ENCODE assay signal across 8 mouse cellular contexts in the genomic region with DNA sequence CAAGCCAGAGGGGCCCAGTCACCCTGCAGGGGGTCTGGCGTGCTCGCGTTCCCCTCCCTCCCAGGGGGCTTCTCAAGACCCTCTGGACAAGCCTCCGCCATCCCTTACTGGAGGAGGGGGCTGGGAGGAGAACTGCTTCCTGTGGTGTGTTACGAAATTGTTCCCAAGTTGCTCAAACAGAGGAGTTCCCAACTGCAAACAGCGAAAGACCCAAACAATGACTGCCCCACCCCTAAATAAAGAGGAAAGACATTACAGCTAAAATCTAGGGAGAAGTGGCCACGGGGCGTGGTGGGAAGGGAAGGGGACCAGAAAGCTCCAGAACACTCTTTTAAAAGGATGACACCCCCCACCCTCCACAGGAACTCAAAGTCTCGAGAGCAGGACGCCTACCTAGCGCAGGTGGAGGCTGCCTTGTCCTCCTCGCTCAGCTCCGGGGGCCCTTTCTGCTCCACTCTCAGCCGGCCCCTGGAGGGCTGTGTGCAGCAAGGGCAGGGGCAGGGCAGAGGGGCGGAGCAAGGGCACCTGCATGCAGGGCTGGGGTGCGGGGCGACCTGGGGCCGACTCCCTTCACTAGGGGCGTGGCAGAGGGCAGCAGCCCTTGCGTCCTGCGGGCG. TPM values are rescaled to one million over a fixed set of nuclear protein-coding genes. Genes with fewer than 3 reads are reported as not detected.
DNase-seq lines count a peak whose midpoint lies in the region; ATAC-seq and TF ChIP-seq lines count a peak whose summit lies in the region.

No protein-coding gene starts in this region.

- H3K27me3 ChIP-seq in kidney, embryonic 14.5 days (ENCODE audit: control insufficient read depth, insufficient read depth, low read length), result peaks cover 73% of the 10 kb centered on the region
- H3K27me3 ChIP-seq in liver, embryonic 14.5 days (ENCODE audit: control insufficient read depth, insufficient read depth, low read length), result peaks cover 11% of the 10 kb centered on the region
- H3K27me3 ChIP-seq in myocyte (ENCODE audit: control insufficient read depth, insufficient read depth, insufficient read length), result no peaks in the 10 kb centered on the region

- 6% methylated on average over 22 of the region's 22 CpGs for WGBS in kidney, embryonic 14.5 days
- 2% methylated on average over 22 of the region's 22 CpGs for WGBS in liver, embryonic 14.5 days (ENCODE audit: insufficient replicate concordance)

- H3K36me3 ChIP-seq in kidney, embryonic 14.5 days (ENCODE audit: control insufficient read depth, insufficient read depth, low read length), result no peaks in the 10 kb centered on the region
- H3K36me3 ChIP-seq in liver, embryonic 14.5 days (replicated peaks; ENCODE audit: control insufficient read depth, insufficient read depth, low read depth), result peaks cover 20% of the 10 kb centered on the region
- H3K36me3 ChIP-seq in myocyte (ENCODE audit: control insufficient read depth, insufficient read depth), result no peaks in the 10 kb centered on the region

- ATAC-seq in kidney, embryonic 14.5 days (ENCODE audit: low FRiP score, low TSS enrichment), result no peak
- ATAC-seq in liver, embryonic 14.5 days (ENCODE audit: insufficient read depth), result peak; percentile 8; the same call in 1 of the 2 replicates

- H3K79me2 ChIP-seq in myocyte (ENCODE audit: control insufficient read depth, insufficient read depth), result no peaks in the 10 kb centered on the region

- no peak overlapping the region for H3K9ac ChIP-seq in kidney, embryonic 14.5 days (ENCODE audit: low read depth, low read length)
- peak overlapping the region; percentile 64 for H3K9ac ChIP-seq in liver, embryonic 14.5 days (replicated peaks)

- no peak for TF ChIP-seq CTCF in cortical plate, adult 2 months (IDR thresholded peaks at IDR 0.05; ENCODE audit: extremely low read depth, insufficient read depth, low read length)
- 0 out of 2 replicates have a peak, but pooled peaks have one; percentile 4 for TF ChIP-seq CTCF in liver, embryonic 14.5 days (IDR thresholded peaks at IDR 0.05; ENCODE audit: low read depth)

- no peak for TF ChIP-seq POLR2A in cortical plate, adult 2 months (IDR thresholded peaks at IDR 0.05; ENCODE audit: extremely low read depth, insufficient read depth, low read length)
- no peak for TF ChIP-seq POLR2A in myocyte (IDR thresholded peaks at IDR 0.05; ENCODE audit: insufficient read length, low read depth)

- H3K4me3 ChIP-seq in kidney, embryonic 14.5 days (ENCODE audit: low read length), result peak overlapping the region; percentile 27
- H3K4me3 ChIP-seq in cortical plate, adult 2 months (ENCODE audit: insufficient read depth, low read length), result peak overlapping the region; percentile 14; the same call in 1 of the 2 replicates
- peak overlapping the region; percentile 32 to 98 for H3K4me3 ChIP-seq in liver, embryonic 14.5 days (ENCODE audit: insufficient read depth in 1 of 2, low read depth in 2 of 2, low read length in 2 of 2)
- no peak overlapping the region for H3K4me3 ChIP-seq in myocyte

- no peaks in the 10 kb centered on the region for H3K9me3 ChIP-seq in kidney, embryonic 14.5 days (ENCODE audit: control insufficient read depth, low read length)
- no peaks in the 10 kb centered on the region for H3K9me3 ChIP-seq in liver, embryonic 14.5 days (ENCODE audit: control insufficient read depth, low read length)

- no peak for DNase-seq in kidney, adult 11 months
- peak; percentile 50 to 51 for DNase-seq in heart, postnatal 10 days
- DNase-seq in liver, embryonic 14.5 days (ENCODE audit: low read depth in 3 of 3, low spot score in 3 of 3), result no peak
- DNase-seq in frontal cortex, postnatal 36 days (ENCODE audit: low spot score in 2 of 2), result no peak
- DNase-seq in cerebellum, adult 8-10 months, result no peak

- H3K27ac ChIP-seq in kidney, embryonic 14.5 days (ENCODE audit: low read depth, low read length), result no peak overlapping the region
- H3K27ac ChIP-seq in cortical plate, adult 2 months (ENCODE audit: insufficient read depth, low read length), result peak overlapping the region; percentile 83
- H3K27ac ChIP-seq in liver, embryonic 14.5 days, result peak overlapping the region; percentile 32

- H3K4me2 ChIP-seq in kidney, embryonic 14.5 days (replicated peaks; ENCODE audit: low read depth, low read length), result peak overlapping the region; percentile 37
- H3K4me2 ChIP-seq in liver, embryonic 14.5 days (ENCODE audit: low read depth), result peak overlapping the region; percentile 90
- H3K4me2 ChIP-seq in myocyte (ENCODE audit: low read depth), result no peak overlapping the region

- intact Hi-C loops in heart, postnatal 10 days (cut with DNase I), result no loop called here

- H3ac ChIP-seq in myocyte (ENCODE audit: control insufficient read depth, insufficient read length), result no peak overlapping the region

- TF ChIP-seq EP300 in liver, embryonic 14.5 days (IDR thresholded peaks at IDR 0.05; ENCODE audit: low read depth), result no peak

- H3K4me1 ChIP-seq in kidney, embryonic 14.5 days (ENCODE audit: control insufficient read depth, insufficient read depth, low read length), result peaks cover 48% of the 10 kb centered on the region
- H3K4me1 ChIP-seq in cortical plate, adult 2 months (ENCODE audit: control insufficient read depth, insufficient read depth, low read length), result peaks cover 5% of the 10 kb centered on the region; the same call in 1 of the 2 replicates
- peaks cover 26 to 35% of the 10 kb centered on the region in 2 experiments for H3K4me1 ChIP-seq in liver, embryonic 14.5 days (replicated peaks; ENCODE audit: control insufficient read depth in 2 of 2, insufficient read depth in 2 of 2, low read length in 1 of 2)

TF ChIP-seq in myocyte, 11 proteins besides CTCF, POLR2A, EP300 and RAD21:
- TF ChIP-seq REST (IDR thresholded peaks at IDR 0.05; ENCODE audit: insufficient read depth, insufficient read length) (no peak), POLR2AphosphoS2 (IDR thresholded peaks at IDR 0.05; ENCODE audit: insufficient read length, low read depth) (peak; percentile 43)

RNA-seq across cellular contexts. Expression of a gene that starts 6.1 kb away (rescaled TPM):
- 6.3 and 8.9 TPM in 2 replicates for polyA plus RNA-seq in kidney, embryonic 14.5 days (2014; fragmentation: Nextera tagmentation; extraction: Ambion mirVana)
- polyA plus RNA-seq in cortical plate, adult 2 months (2012; rRNA removed), result 3.3 and 3.4 TPM in 2 replicates
- 1 to 10 TPM; 8.4 to 9.1 TPM for total RNA-seq in heart, postnatal 10 days (2021)
- polyA plus RNA-seq in liver, embryonic 14.5 days (2012; rRNA removed), result 45.4 and 46.2 TPM in 2 replicates
- polyA plus RNA-seq in liver, embryonic 14.5 days (2014; fragmentation: Nextera tagmentation; extraction: Ambion mirVana), result 55.6 and 57.7 TPM in 2 replicates
- polyA plus RNA-seq in myocyte (2012; fragmentation: generic; extraction: Trizol), result not detected

RNA-seq across cellular contexts. Expression of a gene that starts 15.4 kb away (rescaled TPM):
- polyA plus RNA-seq in kidney, embryonic 14.5 days (2014; fragmentation: Nextera tagmentation; extraction: Ambion mirVana), result 1.7 and 2.8 TPM in 2 replicates
- polyA plus RNA-seq in cortical plate, adult 2 months (2012; rRNA removed), result 0.30 and 0.42 TPM in 2 replicates
- under 1 TPM; 0.50 to 0.89 TPM for total RNA-seq in heart, postnatal 10 days (2021)
- 10.9 and 11.9 TPM in 2 replicates for polyA plus RNA-seq in liver, embryonic 14.5 days (2012; rRNA removed)
- polyA plus RNA-seq in liver, embryonic 14.5 days (2014; fragmentation: Nextera tagmentation; extraction: Ambion mirVana), result 8.3 and 10.3 TPM in 2 replicates
- 9.4 TPM for polyA plus RNA-seq in myocyte (2012; fragmentation: generic; extraction: Trizol)

RNA-seq across cellular contexts. Expression of a gene that starts 19.7 kb away (rescaled TPM):
- 28.1 and 33.1 TPM in 2 replicates for polyA plus RNA-seq in kidney, embryonic 14.5 days (2014; fragmentation: Nextera tagmentation; extraction: Ambion mirVana)
- 86.5 and 86.7 TPM in 2 replicates for polyA plus RNA-seq in cortical plate, adult 2 months (2012; rRNA removed)
- 10 to 100 TPM; 50.2 TPM for total RNA-seq in heart, postnatal 10 days (2021)
- 19.0 and 21.2 TPM in 2 replicates for polyA plus RNA-seq in liver, embryonic 14.5 days (2012; rRNA removed)
- polyA plus RNA-seq in liver, embryonic 14.5 days (2014; fragmentation: Nextera tagmentation; extraction: Ambion mirVana), result 6.3 and 7.6 TPM in 2 replicates
- polyA plus RNA-seq in myocyte (2012; fragmentation: generic; extraction: Trizol), result 56.1 TPM

RNA-seq across cellular contexts. Expression of a gene that starts 21.3 kb away (rescaled TPM):
- 65.4 and 82.3 TPM in 2 replicates for polyA plus RNA-seq in kidney, embryonic 14.5 days (2014; fragmentation: Nextera tagmentation; extraction: Ambion mirVana)
- 145 and 185 TPM in 2 replicates for polyA plus RNA-seq in cortical plate, adult 2 months (2012; rRNA removed)
- total RNA-seq in heart, postnatal 10 days (2021), result 10 to 100 TPM; 40.3 to 40.6 TPM
- 37.5 and 37.6 TPM in 2 replicates for polyA plus RNA-seq in liver, embryonic 14.5 days (2012; rRNA removed)
- polyA plus RNA-seq in liver, embryonic 14.5 days (2014; fragmentation: Nextera tagmentation; extraction: Ambion mirVana), result 27.4 and 34.1 TPM in 2 replicates
- 94.4 TPM for polyA plus RNA-seq in myocyte (2012; fragmentation: generic; extraction: Trizol)

RNA-seq across cellular contexts. Expression of a gene that starts 44.7 kb away (rescaled TPM):
- 81.9 and 88.9 TPM in 2 replicates for polyA plus RNA-seq in kidney, embryonic 14.5 days (2014; fragmentation: Nextera tagmentation; extraction: Ambion mirVana)
- polyA plus RNA-seq in cortical plate, adult 2 months (2012; rRNA removed), result 9.6 and 13.4 TPM in 2 replicates
- total RNA-seq in heart, postnatal 10 days (2021), result 10 to 100 TPM; 30.8 to 31.4 TPM
- polyA plus RNA-seq in liver, embryonic 14.5 days (2012; rRNA removed), result 6.2 and 8.4 TPM in 2 replicates
- polyA plus RNA-seq in liver, embryonic 14.5 days (2014; fragmentation: Nextera tagmentation; extraction: Ambion mirVana), result 12.6 and 15.0 TPM in 2 replicates
- 75.7 TPM for polyA plus RNA-seq in myocyte (2012; fragmentation: generic; extraction: Trizol)

Comparison
In these comparisons a context has a peak if more than half of its experiments do, and no peak if none do; other contexts are left out.
1. DNase-seq: peak in heart, postnatal 10 days (2 of 2); none in kidney, adult 11 months (single experiment), liver, embryonic 14.5 days (0 of 3), frontal cortex, postnatal 36 days (0 of 2) and cerebellum, adult 8-10 months (single experiment).